Mouse (Mus musculus) heart, adult 2 months (tissue): ENCODE measurements around the gene Fbxl2.

Experiments used
- CTCF ChIP-seq: fragments of 200-600 bp; IDR thresholded peaks from 2 replicates; pipeline ENCODE4 v1.8.1; 2022; ENCODE audit warnings: antibody characterized with exemption, mild to moderate bottlenecking, moderate library complexity
- POLR2A ChIP-seq: fragments of 200-500 bp; IDR thresholded peaks from 2 replicates; pipeline ENCODE4 v1.6.1; 2011; ENCODE audit warnings: mild to moderate bottlenecking, low read depth, low read length, control low read depth; ENCODE audit not compliant: insufficient read depth

DNA sequence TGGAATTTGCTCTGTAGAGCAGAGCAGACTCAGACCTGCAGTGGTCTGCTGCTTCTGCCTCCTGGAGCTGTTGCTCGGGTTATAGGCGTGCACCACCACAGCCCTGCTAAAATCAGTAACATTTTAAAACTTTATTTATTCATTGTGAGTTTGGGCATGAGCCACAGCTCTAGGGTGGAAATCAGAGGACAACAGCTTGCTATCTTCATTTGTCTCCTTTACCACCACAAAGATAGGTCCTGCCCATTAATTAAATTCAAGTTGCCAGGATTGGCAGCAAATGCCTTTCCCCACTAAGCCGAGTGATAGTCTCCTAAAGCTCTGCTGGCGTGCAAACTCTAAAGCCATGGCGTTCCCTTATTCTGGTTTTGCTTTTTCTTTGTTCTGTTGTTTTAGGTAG is 110.4 kb downstream of the Fbxl2 start:
- TF ChIP-seq POLR2A, result no peak
- TF ChIP-seq CTCF, result no peak
